Mouse (Mus musculus): ENCODE results near the gene Klhl8.

- TF ChIP-seq POLR2A (IDR thresholded peaks at IDR 0.05; ENCODE audit: control insufficient read depth, extremely low read depth, insufficient read depth, low read length, poor library complexity) (no peak), CTCF (IDR thresholded peaks at IDR 0.05; ENCODE audit: borderline replicate concordance, control insufficient read depth, extremely low read depth, insufficient read depth, low read length, poor library complexity) (no peak)
Measured at GRCm38 (mm10) chr5:103836148-103836784, 74.8 kb downstream of the Klhl8 start.
